Mouse (Mus musculus) left cerebral cortex, postnatal 36 days (tissue): ENCODE data around the gene Prr5l. TPM values are rescaled to one million over a fixed set of nuclear protein-coding genes. Genes with fewer than 3 reads are reported as not detected.

ENCODE experiments used
- DNase-seq, 2 experiments: peaks; one replicate each; pipeline ENCODE4 v3.0.0; 2021 to 2022; ENCODE audit warnings: low spot score in 2 of 2, mixed read lengths in 1 of 2
- intact Hi-C: fragments of 180-260 bp; cut with DNase I; formaldehyde crosslinking; loops from one replicate; pipeline ENCODE4 v1.15.1; 2025
- total RNA-seq, 2 experiments: library from RNA; stranded (reverse); gene quantifications; 2 replicates each; pipeline ENCODE4 v1.2.3; 2021

Prr5l gene
- total RNA-seq, result 10 to 100 TPM in 1 of 2 experiments, 1 to 10 TPM in 1; 6.3 to 11.6 TPM

DNA sequence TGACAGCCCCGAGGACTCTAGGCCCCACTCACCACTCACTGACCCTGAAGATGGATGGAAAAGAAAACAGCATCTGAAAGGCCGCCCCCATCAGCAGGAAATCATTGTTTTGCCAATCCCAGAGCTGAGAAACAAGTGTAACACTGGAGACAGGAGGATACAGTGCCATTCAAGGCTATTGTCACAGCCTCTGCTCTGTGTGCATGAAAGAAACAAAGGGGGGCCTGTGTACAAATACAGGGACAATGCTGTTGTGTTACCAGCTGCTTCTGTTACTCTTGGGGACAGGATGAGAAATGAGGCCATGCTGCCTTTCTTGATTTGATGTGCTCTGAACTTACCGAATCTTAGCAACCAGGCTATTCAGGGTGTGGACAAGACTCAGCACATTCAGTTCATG, at the start of gene Prr5l:
Prr5l (minus strand) TSS at position 30 of the 400 bp plus-strand sequence.
- no peak for DNase-seq
- intact Hi-C loops, result no loop called here

DNA sequence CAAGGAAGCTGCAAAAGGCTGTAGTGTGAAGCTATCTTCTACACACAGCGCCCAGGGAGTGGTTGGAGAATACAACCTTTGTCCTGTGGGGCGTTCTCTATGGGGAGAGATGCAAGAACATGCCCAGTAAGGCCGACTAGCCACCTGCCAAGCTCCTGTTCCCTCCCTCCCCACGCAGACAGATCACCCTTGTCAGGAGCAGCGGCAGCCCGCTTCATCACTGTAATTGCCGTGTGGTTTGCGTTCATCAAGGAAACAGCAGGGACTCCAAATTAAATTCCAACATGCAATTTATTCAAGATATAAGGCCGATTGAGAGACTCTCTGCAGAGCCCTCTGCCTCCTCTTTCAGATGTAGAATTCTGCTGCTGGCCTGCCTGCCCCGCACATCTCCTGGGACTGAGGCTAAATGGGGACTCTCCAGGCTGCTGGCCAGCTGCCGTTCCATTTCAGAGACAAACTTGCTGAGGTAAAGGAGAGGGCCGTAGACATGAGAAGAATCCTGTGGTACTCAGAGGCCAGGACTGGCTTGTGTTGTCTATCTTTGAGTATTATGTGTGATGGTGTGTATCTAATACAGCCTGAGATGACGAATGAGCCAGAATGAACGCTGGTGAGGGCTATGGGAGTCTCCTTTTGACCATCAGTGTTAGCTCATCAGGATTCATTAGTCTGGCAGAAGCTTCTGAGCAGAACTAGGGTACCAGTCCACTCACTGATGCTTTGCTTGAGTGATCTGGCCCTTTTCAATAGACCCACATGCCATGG, 49.5 kb upstream of the Prr5l start:
- no peak for DNase-seq
- intact Hi-C loops, result no loop called here

DNA sequence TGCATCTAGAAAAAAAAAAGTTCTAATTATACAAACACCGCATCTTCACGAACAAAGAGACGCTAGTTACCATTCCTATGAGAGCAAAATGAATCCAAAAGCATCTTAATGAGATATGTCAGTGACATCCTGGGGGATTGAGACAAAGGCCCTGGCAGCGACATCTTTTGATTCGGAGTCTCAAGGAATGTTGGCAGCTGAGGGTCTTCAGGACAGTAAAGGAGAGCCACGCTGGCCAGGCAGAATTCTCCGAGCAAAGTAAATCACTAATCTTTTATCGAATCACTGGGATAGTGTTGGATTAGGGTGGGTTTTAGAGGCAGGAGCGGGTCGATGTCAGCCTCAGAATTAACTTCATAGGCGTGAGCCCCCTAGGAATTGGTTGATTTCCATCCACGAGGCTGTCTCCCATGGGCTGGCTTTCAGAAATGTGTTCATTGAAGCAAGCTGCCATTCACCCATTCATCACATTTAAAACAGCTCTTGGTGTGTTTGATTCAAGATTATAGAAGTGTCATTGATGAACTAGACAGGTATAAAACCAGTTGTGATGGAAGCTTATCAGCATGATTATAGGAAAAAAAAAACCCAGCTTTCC, 42.9 kb upstream of the Prr5l start:
- no peak for DNase-seq
- intact Hi-C loops, result no loop called here

DNA sequence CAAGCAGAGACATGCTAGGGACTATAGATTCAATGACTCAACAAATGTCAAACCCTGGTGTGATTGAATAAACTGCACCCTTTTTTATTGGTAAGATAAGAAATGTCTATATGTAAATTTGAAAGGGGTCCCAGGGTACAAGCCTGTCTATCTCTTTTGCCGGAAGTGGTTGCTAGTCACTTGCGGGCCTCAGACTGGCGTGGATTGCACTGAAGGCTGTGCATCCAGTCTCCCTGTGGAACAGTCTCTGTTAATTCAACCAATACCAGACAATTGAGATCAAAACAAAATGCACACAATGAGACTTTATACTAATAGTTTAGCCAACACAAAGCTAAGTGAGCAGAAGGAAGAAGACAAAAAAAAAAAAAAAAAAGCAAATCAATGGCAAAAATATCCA, 42.4 kb upstream of the Prr5l start:
- no peak for DNase-seq

DNA sequence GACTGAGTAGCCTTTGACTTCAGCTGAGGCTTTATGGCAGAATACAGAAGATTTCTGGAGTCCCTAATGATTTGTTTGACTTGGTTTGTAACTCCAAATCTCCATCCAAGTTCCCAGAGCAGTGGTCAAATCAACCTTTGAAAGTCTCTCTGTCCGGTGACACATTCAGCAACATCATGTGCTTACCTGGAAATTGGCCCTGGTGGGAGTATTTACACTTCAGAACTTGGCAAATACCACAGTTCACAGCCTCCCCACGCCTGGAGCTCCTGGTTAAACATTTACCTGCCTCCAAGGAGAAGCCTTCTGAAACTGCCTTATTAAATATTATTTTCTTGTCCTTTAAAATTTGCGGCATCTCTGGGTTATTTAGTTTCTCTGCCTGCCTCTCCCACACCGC, 40.4 kb upstream of the Prr5l start:
- DNase-seq, result no peak
- intact Hi-C loops, result no loop called here

More for the DNA sequence above, 42.4 kb upstream of the Prr5l start:
- intact Hi-C loops, result no loop called here

DNA sequence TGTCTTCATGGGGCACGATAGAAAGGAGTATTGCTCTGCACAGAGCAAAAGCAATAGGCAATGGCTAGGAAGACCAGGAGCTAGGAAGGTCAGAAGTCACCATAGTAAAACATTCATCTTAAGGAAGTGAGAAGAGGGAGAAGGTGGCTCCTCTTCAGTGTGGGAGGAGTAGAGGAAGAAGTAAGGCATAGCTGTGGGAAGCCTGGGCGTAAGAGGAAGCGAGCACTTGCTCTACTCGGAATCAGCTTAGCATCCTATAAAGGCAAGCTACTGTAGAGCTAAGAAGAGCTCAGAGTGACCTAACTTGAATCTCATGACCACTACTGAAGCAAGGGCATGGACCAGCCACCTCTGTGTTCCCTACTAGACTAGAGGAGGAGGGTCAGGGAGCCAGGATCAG, 39.5 kb upstream of the Prr5l start:
- intact Hi-C loops, result no loop called here
- DNase-seq, result no peak

DNA sequence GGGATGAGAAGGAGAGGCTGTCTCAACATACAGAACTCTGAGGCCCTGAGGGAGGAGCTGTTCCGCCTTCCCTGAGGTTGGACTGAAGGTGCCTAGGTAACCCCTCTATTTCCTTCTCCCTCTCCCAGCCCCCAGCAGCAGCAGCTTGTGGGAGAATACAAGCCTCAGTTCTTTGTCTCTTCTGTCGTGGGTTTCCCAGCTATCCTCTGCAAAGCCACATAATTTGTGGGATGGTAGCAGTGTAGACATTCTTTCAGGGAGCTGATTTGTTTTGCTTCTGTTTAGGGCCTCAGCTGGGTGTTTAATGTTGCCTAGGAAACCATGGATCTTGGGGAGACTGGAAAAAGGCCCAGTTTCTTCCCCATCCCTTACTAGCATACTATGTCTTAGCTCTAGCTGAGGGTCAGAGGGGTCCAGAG, 37.3 kb upstream of the Prr5l start:
- DNase-seq, result no peak
- intact Hi-C loops, result no loop called here

DNA sequence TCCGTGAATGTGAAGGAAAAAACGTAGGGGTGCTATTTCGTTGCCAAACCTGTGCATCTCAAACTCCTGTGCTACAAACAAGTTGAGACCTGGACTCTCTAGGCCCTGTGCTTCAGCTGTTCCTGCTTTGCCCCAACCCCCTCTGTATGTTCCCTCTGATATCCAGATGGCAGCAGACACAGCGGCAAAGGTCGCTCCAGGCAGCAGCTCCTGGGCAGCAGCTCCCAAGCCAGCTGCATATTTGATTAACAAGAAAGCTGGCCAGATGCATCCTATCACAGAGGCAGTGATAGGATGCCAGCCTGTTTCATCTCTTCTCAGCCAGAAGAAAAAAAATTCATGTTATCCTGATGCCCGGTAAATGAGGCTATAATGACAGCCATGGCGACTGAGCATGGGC, 35.7 kb upstream of the Prr5l start:
- intact Hi-C loops, result no loop called here
- DNase-seq, result no peak

DNA sequence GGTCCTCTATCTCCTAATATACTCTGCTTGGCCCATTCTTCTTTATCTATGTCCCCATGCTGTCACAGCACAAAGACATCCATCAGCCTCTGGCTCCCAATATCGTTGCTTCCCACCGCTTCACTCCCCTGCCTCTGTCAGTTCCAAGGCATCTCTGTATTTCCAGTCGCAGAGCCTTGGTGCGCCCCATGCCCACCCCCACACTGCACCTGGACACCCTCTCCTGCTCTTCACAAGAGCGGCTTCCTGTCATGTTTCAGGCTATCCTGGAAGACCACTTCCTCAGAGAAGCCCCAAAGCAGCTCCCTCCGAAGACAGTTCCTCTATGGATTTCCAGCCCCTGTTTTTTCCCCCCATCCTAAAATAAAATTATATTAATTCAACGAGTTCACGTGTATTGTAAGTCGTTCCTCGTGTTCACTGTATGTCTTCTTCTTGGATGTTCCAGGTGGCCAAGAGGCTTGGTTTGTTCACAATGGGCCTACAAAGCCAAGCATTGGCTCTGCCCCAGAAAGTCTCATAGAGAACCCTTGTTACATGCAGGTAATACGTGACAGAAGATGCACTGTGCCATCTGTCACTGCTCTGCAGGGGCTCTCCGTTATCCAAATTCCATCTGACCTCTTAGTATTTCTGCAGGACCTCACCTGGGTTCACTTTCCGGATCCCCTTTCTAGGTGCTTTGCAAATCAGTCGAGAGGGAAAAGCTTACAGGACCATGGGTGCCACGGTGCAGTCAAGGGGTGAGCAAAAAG, 26.7 kb upstream of the Prr5l start:
- DNase-seq, result no peak
- intact Hi-C loops, result loop anchor here (5.0 kb wide), 1 partner anchor 73 kb away; no protein-coding TSS in a partner anchor

DNA sequence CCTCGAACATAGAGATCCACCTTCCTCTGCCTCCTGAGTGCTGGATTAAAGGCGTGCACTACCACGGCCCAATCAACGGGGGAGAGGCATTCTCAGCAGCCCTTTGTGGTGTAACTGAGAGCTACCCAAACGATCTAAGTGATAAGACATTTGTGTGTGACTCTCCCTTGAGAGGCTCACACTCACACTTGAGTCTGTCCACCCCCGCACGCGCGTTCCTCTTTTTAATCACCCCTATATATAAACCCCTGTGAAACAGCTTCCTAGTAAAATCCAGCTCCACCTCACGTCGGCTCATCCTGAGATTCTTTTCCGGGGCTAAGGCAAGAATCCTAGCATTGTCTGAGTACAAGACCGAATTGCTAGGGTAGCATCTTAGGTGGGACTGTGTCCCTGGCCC, 25.9 kb upstream of the Prr5l start:
- intact Hi-C loops, result loop anchor here (5.0 kb wide), 1 partner anchor 74 kb away; no protein-coding TSS in a partner anchor

DNA sequence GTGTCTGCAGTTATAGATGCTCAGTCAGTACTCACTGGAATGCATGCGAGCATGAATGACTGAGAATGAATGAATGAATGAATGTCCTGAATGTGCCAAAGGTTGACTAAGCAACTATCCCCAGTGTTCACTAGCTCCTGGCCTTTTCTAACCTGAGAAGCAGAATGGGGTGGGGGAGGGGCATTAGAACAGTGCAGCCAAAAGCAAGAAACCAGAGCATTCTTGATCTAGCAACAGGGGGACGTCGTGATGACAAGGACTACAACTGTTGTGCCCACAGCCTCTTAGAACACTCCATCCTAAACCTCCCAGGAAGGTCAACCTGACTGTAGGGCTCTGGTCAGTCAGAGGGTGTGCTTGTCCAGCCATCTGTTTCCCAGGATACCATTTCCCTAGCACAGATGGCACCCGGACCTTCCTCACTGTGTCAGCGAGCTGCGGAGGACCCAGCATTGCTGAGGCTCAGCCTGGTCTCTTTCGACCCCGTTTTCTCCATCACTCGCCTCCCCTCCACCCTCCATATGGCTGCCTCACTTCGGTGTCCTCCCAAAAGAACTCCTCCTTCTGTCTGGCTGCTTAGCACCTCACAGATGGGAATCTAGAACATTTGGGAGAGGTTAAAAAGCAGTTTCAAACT, 24.7 kb upstream of the Prr5l start:
- DNase-seq, result peak; percentile 36 to 45
- intact Hi-C loops, result loop anchor here (2.0 to 5.0 kb wide), 2 partner anchors 75 to 199 kb away; no protein-coding TSS in a partner anchor

More for the DNA sequence above, 25.9 kb upstream of the Prr5l start:
- peak; percentile 42 to 47 for DNase-seq

DNA sequence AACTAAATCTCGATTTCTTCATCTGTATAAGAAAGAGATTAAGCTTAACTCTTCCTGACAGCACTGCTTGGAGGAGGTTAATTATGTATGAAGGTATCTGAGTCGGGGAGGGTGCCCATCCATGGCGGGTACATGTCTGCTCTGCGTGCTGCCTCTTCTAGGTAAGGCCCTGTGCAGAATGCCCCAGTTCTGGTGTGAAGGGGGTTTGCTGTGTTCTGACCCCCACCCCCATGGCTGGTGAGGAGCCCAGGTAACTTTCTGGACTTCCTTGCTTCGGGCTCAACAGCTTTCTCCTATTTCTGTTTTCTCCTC, 23.5 kb upstream of the Prr5l start:
- intact Hi-C loops, result loop anchor here (1.0 to 5.0 kb wide), 3 partner anchors 76 to 547 kb away; no protein-coding TSS in a partner anchor
- DNase-seq, result no peak

DNA sequence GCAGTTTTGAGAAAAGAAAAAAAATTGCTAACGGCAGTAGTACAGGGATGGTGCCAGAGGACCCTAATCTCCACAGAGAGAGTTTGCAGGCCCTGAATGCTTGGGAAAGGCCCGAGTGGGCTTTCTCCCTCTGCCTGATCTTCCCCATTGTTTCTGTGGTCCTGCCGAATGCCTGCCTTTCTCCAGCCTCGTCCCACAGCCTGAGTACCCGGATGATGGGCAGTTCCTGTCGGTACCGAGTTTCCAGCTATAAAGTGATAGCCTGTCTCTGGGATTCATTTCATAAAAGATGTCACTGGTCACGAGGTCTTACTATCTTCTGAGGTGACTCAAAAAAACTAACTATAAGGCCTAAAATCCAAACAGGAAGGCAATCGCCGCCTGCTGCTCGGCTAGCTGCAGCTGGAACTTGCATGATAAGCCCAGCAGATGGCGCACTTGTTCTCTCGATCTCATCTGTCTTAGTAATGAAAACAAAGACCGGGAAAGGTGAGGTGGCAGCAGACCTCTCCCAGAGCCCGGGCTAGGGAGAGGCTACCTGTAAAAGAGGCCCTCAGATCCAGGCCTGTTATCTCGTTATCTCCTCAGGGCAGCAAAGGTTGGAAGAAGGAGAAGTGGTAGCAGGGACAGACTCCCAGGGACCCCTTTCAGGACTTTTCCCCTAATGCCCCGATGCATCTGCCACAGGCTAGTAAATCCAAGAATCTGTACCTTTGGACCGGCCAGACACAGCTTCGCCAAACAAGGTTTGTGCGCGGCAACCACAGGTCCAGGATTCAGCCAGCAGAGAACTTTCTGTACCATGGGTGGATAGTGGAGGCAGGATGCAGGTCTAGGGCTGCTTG, 22.9 kb upstream of the Prr5l start:
- intact Hi-C loops, result loop anchor here (1.0 to 5.0 kb wide), 3 partner anchors 77 to 548 kb away; no protein-coding TSS in a partner anchor
- DNase-seq, result peak; percentile 75 to 84

DNA sequence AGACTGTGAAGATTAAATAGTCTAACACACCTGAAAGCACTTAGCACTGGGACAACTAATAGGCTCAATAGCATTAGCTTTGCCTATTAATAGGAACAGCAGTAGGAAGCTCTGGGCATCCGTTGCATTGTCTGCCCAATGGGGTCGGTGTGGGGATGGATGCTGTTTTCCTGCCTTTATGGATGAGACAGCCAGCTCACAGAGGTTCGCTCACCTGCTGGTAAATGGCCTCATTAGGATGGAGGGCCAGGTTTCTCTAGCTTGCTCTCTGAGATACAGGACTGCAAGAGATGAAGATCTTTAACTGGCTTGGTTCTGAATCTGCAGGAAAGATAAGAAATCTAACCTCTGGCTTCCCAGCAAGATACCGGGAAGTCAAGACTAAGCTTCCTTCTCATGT, 19.4 kb upstream of the Prr5l start:
- DNase-seq, result no peak
- intact Hi-C loops, result no loop called here

DNA sequence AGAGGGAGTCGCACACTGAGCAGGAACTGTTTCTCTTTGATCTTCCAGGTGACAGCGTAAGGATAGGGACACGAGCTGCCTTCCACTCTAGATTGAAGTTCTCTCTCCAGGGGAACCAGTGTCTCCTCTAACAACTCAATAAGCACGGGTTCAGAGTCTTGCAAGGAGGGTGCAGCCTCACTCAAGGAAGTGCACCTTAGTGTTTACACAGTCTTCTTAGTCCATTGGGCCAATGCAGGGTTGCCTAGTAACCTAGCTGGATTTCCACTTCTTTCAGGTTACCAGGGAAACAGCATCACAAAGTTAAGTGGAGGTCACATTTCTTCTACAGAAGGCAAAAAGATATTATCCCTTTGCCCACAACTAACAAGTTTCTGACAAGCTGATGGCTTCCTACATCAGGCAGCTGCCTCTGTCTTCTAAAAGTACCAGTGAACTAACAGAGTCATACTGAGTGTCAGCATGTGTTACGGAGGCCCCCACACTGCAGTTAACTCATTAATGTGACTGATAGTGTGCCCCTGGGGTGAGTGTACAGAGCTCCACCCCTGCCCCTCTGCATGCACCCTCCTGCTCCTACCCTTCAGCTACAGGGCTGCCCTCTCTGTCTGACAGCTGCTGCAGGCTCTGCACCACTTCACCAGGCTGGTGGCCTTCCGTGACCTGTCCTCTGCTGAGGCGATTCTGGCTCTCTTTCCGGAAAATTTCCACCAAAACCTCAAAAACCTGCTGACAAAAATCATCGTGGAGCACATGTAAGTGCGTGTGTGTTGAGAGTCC, 13.8 kb upstream of the Prr5l start:
- DNase-seq, result no peak
- intact Hi-C loops, result no loop called here

DNA sequence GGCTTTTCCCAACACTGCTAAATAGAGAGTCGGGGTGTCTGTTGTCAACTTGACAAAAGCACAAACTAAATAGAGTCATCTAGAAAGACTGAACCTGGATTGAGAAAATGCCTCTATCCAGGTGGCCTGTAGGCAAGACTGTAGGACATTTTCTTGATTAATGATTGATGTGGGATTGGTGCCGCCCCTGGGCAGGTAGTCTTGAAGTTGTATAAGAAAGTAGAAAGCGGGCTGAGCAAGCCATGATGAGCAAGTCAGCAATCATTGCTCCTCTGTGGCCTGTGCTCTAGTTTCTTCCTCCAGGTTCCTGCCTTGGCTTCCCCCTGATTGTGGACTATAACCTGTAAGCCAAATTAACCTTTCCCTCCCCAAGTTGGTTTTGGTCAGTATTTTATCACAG, 11.3 kb upstream of the Prr5l start:
- intact Hi-C loops, result no loop called here
- DNase-seq, result no peak

DNA sequence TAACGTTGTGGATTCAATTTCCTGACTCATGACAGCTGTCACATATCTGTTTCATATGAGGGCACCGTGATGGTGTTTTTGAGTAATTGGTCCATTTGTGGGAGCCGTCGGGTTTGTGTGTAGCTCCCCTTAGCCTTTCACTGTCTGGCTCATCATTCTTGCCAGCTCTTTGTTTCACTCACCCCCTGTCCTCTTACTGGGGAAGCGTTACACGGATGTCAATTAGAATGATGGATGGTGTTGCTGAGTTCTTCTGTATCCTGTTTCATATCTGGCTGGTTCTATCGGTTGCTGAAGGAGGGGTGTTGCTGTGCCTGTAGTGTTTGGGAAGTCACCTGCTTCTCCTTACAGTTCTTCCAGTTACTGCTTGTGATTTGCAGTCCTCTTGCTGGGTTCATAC, 8.3 kb upstream of the Prr5l start:
- DNase-seq, result no peak
- intact Hi-C loops, result no loop called here

DNA sequence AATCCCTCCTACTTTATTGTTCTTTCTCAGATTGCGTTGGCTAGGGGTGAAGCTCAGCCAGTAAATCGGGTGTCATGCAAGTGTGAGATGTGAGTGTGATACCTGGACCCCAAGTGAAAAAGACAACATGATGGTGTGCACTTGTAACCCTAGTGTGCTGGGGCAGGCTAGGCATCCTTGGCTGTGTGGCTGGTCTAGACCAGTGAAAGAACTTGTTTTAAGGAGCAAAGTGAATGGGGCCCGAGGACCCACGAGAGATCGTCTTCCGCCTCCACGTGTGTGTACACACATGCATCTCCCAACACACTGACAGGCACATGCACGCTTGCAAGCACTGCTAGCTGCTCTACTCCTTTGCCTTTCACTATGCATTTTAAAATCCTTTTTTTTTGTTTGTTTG, 6.1 kb upstream of the Prr5l start:
- intact Hi-C loops, result no loop called here
- DNase-seq, result no peak
